Mouse (Mus musculus) erythroblast, embryonic 14.5 days (primary cell): Measurements from ENCODE around the gene Noct.

ENCODE experiments used
- GATA1 ChIP-seq: IDR thresholded peaks from 2 replicates; pipeline ENCODE4 v1.6.1; 2012; ENCODE audit warnings: low read length, inconsistent platforms, mixed read lengths
- TAL1 ChIP-seq: IDR thresholded peaks from 3 replicates; pipeline ENCODE4 v1.6.1; 2012; ENCODE audit warnings: low read length, inconsistent platforms, mixed read lengths

DNA sequence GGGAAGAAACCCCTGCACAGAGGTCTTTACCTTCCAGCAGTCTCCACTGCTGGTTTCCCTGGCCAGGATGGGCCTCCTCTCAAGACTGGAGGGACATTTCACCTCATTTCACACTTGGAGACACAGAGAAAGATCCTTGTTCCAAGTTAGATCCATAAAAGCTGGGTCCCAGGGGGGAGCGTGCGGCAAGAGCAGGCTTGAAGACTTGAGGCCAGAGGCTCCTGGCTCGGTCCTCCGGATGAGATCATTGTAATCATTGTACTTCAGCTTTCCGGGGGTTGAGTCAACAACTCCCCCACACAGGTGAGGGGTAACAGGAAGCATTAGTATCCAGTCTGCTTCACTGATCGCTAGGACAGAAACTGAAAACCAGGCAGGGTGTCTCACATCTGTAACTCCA lies 30.2 kb upstream of the Noct start:
- TF ChIP-seq GATA1 (no peak), TAL1 (no peak)
